Mouse (Mus musculus): Measurements from ENCODE around the gene Gucy2g. TPM values are rescaled to one million over a fixed set of nuclear protein-coding genes. Genes with fewer than 3 reads are reported as not detected.

Gucy2g gene
- 0.12 TPM for polyA plus RNA-seq (2014; fragmentation: Illumina TruSeq; extraction: RNeasy Lipid Tissue Mini Kit (QIAGEN cat#74804); ENCODE audit: low read depth, low replicate concordance)

GRCm38 (mm10) chr19:55241186-55241645 lies at the start of gene Gucy2g:
Gene Gucy2g (minus strand): TSS chr19:55241236.

DNA sequence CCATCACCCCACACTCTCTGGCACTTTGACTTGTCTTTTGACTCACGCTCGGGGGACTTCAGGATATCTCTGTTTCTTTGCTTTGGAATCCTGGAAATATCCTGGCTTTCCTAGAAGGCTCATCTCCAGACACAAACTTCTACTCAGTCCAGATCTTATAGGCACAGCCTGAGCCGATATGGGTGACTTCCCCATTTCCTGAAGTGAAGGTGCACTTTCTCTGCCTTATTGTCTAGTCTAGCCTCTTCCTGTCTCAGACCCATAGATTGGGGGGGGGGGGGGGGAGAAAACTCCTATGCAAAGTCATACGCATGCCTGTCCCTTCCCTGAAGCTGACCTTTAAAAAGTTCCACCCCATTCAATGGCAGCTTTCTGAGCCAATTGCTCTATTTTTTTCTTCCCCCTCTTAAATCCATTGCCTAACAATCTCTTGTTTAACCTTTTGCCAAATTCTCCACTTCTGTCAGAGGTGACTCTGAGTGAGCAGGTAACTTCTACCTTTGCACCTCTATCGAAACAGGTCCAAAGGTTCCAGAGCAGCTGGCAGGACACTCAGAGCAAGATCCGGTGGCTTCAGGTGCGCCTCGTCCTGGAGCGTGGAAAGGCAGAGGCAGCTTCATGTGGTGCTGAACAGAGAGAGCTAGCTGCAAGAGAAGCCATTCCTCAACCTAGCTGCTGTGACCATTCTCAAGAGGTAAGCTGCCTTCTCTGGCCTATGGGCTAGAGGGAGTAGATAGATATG lies 10.5 kb upstream of the Gucy2g start, which contains the start of gene Acsl5:
TSS of gene Acsl5 (plus strand) at position 556 of the 742 bp plus-strand sequence.

DNA sequence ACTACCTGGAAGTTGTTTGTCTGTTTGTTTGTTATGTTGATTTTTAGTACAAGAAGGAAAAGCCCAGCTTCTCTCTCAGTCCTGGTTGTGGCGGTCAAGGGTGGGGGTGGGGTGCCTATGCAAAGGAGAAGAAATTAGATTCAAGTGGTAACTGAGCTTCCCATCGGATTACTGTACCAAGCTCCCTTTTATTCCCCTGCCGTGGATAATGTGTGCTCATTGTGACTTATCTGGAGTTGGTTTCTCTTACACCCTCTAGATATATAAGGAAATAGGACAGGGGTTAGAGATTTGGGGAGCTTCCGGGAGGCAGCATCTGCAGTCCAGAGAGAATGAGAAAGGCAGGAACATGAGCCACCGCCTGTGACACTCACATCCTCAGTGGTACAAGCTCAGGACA lies 60.6 kb downstream of the Gucy2g start, which contains the start of gene Tectb:
TSS of gene Tectb (plus strand) at position 301 of the 400 bp plus-strand sequence.

Other genes starting within 250 kb of the Gucy2g start
- 43.0 TPM for gene Gpam, start 114.0 kb downstream of the Gucy2g start, polyA plus RNA-seq (2014; fragmentation: Illumina TruSeq; extraction: RNeasy Lipid Tissue Mini Kit (QIAGEN cat#74804); ENCODE audit: low read depth, low replicate concordance)
- gene Tectb, start 60.5 kb downstream of the Gucy2g start, polyA plus RNA-seq (2014; fragmentation: Illumina TruSeq; extraction: RNeasy Lipid Tissue Mini Kit (QIAGEN cat#74804); ENCODE audit: low read depth, low replicate concordance), result not detected
- 225 TPM for gene Acsl5, start 10.7 kb upstream of the Gucy2g start, polyA plus RNA-seq (2014; fragmentation: Illumina TruSeq; extraction: RNeasy Lipid Tissue Mini Kit (QIAGEN cat#74804); ENCODE audit: low read depth, low replicate concordance)
- gene Zdhhc6, start 74.8 kb upstream of the Gucy2g start, polyA plus RNA-seq (2014; fragmentation: Illumina TruSeq; extraction: RNeasy Lipid Tissue Mini Kit (QIAGEN cat#74804); ENCODE audit: low read depth, low replicate concordance), result 111 TPM
- gene Vti1a, start 75.1 kb upstream of the Gucy2g start, polyA plus RNA-seq (2014; fragmentation: Illumina TruSeq; extraction: RNeasy Lipid Tissue Mini Kit (QIAGEN cat#74804); ENCODE audit: low read depth, low replicate concordance), result 26.1 TPM